Mouse (Mus musculus) liver, embryonic 14.5 days (tissue): Measurements from ENCODE around the gene Eml4. TPM values are rescaled to one million over a fixed set of nuclear protein-coding genes. Genes with fewer than 3 reads are reported as not detected.

ENCODE experiments used
- ATAC-seq: fragments of 200-750 bp; cut with Nextera tagmentation; 2 replicates; pipeline ENCODE4 v1.8.0; 2017; ENCODE audit warnings: moderate number of reproducible peaks, mild to moderate bottlenecking, moderate library complexity; ENCODE audit not compliant: insufficient read depth
- DNase-seq, 3 experiments: peaks; one replicate each; pipeline ENCODE4 v3.0.0-alpha.2; 2012 to 2013; ENCODE audit warnings: low read depth in 3 of 3, low spot score in 3 of 3
- H3K27ac ChIP-seq: fragments of 300-500 bp; sonication (generic); 2 replicates; pipeline ENCODE4 v1.5.1; 2014; ENCODE audit warnings: moderate library complexity, mild to moderate bottlenecking, control low read depth, inconsistent platforms
- H3K27me3 ChIP-seq: fragments of 300-500 bp; sonication (generic); 2 replicates; pipeline ENCODE4 v1.6.1; 2014; ENCODE audit warnings: mild to moderate bottlenecking, low read length, moderate library complexity; ENCODE audit not compliant: control insufficient read depth, insufficient read depth
- H3K36me3 ChIP-seq: fragments of 300-500 bp; sonication (generic); replicated peaks from 2 replicates; pipeline ENCODE4 v1.6.1; 2014; ENCODE audit warnings: low read depth; ENCODE audit not compliant: control insufficient read depth, insufficient read depth
- H3K4me1 ChIP-seq, 2 experiments: fragments of 200-500 bp in 1 of 2; fragments of 300-500 bp in 1 of 2; sonication (generic) in 1 of 2; replicated peaks; 2 replicates each; pipeline ENCODE4 v1.6.1; 2012 to 2014; ENCODE audit warnings: antibody characterized with exemption in 1 of 2, inconsistent platforms in 1 of 2, low read length in 1 of 2; ENCODE audit not compliant: control insufficient read depth in 2 of 2, insufficient read depth in 2 of 2
- H3K4me2 ChIP-seq: fragments of 300-500 bp; sonication (generic); 2 replicates; pipeline ENCODE4 v1.6.1; 2014; ENCODE audit warnings: low read depth, mild to moderate bottlenecking, control low read depth, moderate library complexity
- H3K4me3 ChIP-seq, 2 experiments: fragments of 200-500 bp in 1 of 2; fragments of 300-500 bp in 1 of 2; sonication (generic) in 1 of 2; 2 replicates each; pipeline ENCODE4 v1.5.1; 2012 to 2014; ENCODE audit warnings: low read depth in 2 of 2, low read length in 2 of 2, mild to moderate bottlenecking in 2 of 2, control low read depth in 1 of 2, inconsistent platforms in 1 of 2, moderate library complexity in 1 of 2; ENCODE audit not compliant: insufficient read depth in 1 of 2
- H3K9ac ChIP-seq: fragments of 300-500 bp; sonication (generic); replicated peaks from 2 replicates; pipeline ENCODE4 v1.6.1; 2014; ENCODE audit warnings: mild to moderate bottlenecking, control low read depth, moderate library complexity
- H3K9me3 ChIP-seq: fragments of 300-500 bp; sonication (generic); 2 replicates; pipeline ENCODE4 v1.6.1; 2016; ENCODE audit warnings: low read length, mixed read lengths; ENCODE audit not compliant: control insufficient read depth
- CTCF ChIP-seq: IDR thresholded peaks from 2 replicates; pipeline ENCODE4 v1.5.1; 2016; ENCODE audit warnings: antibody characterized with exemption, low read depth, control low read depth
- EP300 ChIP-seq: IDR thresholded peaks from 2 replicates; pipeline ENCODE4 v1.6.1; 2016; ENCODE audit warnings: antibody characterized with exemption, low read depth
- WGBS: fragments of 180-500 bp; shearing (Covaris S2); extraction: QIAGEN DNeasy Blood & Tissue Kit; methylation state at CpG from one replicate; pipeline ENCODE4 v1.1.7; 2014; ENCODE audit not compliant: insufficient replicate concordance; 5-methylcytosine and 5-hydroxymethylcytosine counted together
- polyA plus RNA-seq, 2 experiments: library from polyadenylated mRNA; depleted of rRNA in 1 of 2; stranded (reverse) in 1 of 2; unstranded in 1 of 2; fragments of >200 nt; fragmentation: Nextera tagmentation in 1 of 2; extraction: Ambion mirVana in 1 of 2; gene quantifications; 2 replicates each; pipeline versions ENCODE4 v1.2.1 to v1.2.3; 2012 to 2014

Gene Eml4
- polyA plus RNA-seq, 2 experiments = 4.8 to 5.0 TPM

DNA sequence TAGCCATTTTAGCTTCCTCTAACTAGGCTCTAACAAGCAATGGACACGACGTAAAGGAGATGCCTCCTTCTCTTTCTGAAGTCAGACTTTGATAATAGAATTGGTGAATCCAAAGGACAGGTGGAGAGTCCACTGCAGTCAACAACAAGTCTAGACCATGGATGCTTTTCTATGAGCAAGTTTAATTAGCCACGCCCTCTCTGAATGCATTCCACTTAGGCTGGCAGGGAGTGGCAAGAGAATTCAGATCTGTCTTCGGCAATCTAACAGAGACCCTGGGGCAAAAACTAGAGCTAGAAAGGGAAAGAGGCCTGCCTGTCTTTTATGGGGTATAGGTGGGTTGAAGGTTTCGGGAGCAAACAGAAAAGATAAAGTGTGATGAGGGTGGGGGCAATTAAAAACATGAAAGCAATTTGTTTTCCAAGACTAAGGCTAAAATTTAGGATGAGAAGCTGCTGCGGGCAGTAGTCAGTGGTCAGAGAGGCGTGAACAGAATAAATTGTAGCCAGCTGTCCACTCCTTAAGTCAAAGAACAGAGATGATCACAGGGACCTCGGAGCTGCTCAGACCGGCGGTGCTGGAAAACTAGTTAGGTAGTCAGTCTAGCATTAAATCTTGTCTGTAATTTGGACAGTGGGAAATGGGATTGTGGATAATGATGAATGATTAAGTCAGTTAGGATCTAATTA, 27.2 kb downstream of the Eml4 start:
- H3K27ac ChIP-seq = no peak overlapping the region
- no peaks in the 10 kb centered on the region for H3K27me3 ChIP-seq
- H3K9ac ChIP-seq = no peak overlapping the region
- H3K36me3 ChIP-seq = no peaks in the 10 kb centered on the region
- 72% methylated on average over 10 of the region's 10 CpGs for WGBS
- no peak for ATAC-seq
- no peak overlapping the region for H3K4me2 ChIP-seq
- H3K4me1 ChIP-seq = peaks cover 0 to 2% of the 10 kb centered on the region in 2 experiments; a peak in 1 of 4 replicates
- no peaks in the 10 kb centered on the region for H3K9me3 ChIP-seq
- TF ChIP-seq EP300 = no peak
- no peak for TF ChIP-seq CTCF
- no peak for DNase-seq
- H3K4me3 ChIP-seq = no peak overlapping the region

DNA sequence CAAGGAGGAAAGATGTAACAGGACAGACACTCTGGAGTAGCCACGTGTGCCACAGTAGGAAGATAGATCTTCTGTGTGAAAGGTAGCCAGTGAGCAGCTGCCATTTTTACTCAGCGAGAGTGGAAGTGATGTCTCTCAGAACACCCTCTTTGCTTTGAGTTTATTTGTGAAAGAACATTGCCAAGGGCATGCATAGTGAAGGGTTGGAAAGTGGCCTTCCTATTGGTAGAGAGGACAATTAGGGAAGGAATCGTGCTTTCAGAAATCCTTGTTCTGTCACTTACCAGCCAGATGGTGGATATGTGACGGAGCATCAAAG, 27.7 kb downstream of the Eml4 start:
- Histone ChIP-seq H3K4me2 (no peak overlapping the region), H3K27me3 (no peaks in the 10 kb centered on the region), H3K4me3 (no peak overlapping the region), H3K27ac (no peak overlapping the region), H3K4me1 (peaks cover 0 to 2% of the 10 kb centered on the region in 2 experiments; a peak in 1 of 4 replicates), H3K9me3 (no peaks in the 10 kb centered on the region), H3K36me3 (no peaks in the 10 kb centered on the region), H3K9ac (no peak overlapping the region)
- ATAC-seq (no peak), DNase-seq (no peak)
- 64% methylated on average over 4 of the region's 4 CpGs for WGBS
- no peak for TF ChIP-seq CTCF
- no peak for TF ChIP-seq EP300

DNA sequence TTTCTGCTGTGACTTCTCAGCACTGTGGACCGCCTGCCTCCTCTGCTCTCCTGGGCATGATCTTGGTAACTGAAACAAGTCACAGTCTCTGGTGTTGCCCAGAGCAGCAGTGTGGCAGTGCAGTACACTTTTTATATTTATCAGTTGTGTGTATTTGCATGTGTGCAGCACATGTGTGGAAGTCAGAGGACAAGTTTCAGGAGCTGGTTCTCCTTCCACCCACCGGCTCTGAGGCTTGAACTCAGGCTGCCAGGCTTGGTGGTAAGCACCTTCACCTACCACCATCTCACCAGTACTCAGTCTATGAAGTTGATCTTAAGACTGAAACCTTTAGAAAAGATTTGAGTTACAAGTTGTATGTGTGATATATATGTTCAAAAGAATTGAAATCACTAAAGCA, 28.6 kb downstream of the Eml4 start:
- no peaks in the 10 kb centered on the region for H3K9me3 ChIP-seq
- peaks cover 0 to 2% of the 10 kb centered on the region in 2 experiments; a peak in 1 of 4 replicates for H3K4me1 ChIP-seq
- H3K27me3 ChIP-seq = no peaks in the 10 kb centered on the region
- no peak overlapping the region for H3K27ac ChIP-seq
- 75% methylated on average over 2 of the region's 2 CpGs for WGBS
- H3K4me3 ChIP-seq = no peak overlapping the region
- DNase-seq (no peak), ATAC-seq (no peak)
- H3K9ac ChIP-seq = no peak overlapping the region
- H3K4me2 ChIP-seq = no peak overlapping the region
- no peak for TF ChIP-seq EP300
- no peak for TF ChIP-seq CTCF
- H3K36me3 ChIP-seq = no peaks in the 10 kb centered on the region

DNA sequence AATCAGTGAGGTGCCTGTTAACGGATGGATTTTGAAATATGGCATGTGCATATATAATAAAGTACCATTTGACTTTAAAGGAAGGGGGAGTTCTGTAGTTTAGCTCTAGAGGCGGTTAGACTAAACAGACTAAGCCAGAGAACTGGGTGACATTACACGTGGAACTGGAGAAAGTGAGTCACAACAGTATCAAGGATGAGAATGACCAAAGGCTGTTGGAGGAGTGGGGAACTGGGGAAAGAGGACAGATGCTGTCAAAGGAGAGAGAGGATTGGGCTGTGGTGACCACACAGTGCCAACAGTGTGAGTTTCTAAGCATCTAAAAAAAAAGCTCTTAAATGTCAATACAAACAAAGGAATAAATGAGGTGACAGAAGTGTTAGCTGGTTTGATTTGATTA, 29.1 kb downstream of the Eml4 start:
- peaks cover 0 to 2% of the 10 kb centered on the region in 2 experiments; a peak in 1 of 4 replicates for H3K4me1 ChIP-seq
- no peak overlapping the region for H3K9ac ChIP-seq
- DNase-seq = no peak
- H3K36me3 ChIP-seq = no peaks in the 10 kb centered on the region
- H3K4me3 ChIP-seq = no peak overlapping the region
- H3K4me2 ChIP-seq = no peak overlapping the region
- WGBS = 66% methylated on average over 3 of the region's 3 CpGs
- no peak overlapping the region for H3K27ac ChIP-seq
- H3K27me3 ChIP-seq = no peaks in the 10 kb centered on the region
- no peak for TF ChIP-seq CTCF
- no peak for TF ChIP-seq EP300
- no peaks in the 10 kb centered on the region for H3K9me3 ChIP-seq
- no peak for ATAC-seq

DNA sequence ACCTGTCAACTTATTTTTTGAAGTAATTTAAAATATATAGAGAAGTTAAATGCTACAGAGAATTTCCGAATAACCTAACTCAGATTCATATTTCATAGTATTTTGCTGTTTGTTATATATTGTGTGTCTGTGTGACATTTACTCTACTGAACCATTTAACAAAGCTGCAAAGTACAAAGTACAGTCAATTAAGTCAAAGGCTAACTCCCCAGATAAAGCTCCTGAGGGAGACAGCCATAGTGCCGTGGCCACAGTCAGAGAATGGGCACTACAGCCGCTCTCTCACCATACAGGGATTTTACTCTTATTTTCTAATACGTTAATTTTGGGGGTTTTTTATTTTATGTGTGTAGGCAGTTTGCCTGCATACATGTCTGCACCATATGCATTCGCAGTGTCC, 32.0 kb downstream of the Eml4 start:
- 74% methylated on average over 5 of the region's 5 CpGs for WGBS
- ATAC-seq = no peak
- TF ChIP-seq CTCF (no peak), EP300 (no peak)
- Histone ChIP-seq H3K36me3 (no peaks in the 10 kb centered on the region), H3K4me1 (no peaks in the 10 kb centered on the region; a peak in 1 of 4 replicates), H3K4me2 (no peak overlapping the region), H3K9ac (no peak overlapping the region), H3K9me3 (no peaks in the 10 kb centered on the region), H3K27me3 (no peaks in the 10 kb centered on the region), H3K4me3 (no peak overlapping the region), H3K27ac (no peak overlapping the region)
- no peak for DNase-seq
